Mouse (Mus musculus) layer of hippocampus, postnatal 14 days (tissue): ENCODE results near the gene Vezt. TPM values are rescaled to one million over a fixed set of nuclear protein-coding genes. Genes with fewer than 3 reads are reported as not detected.

Experiments used
- DNase-seq, 2 experiments: peaks; one replicate each; pipeline ENCODE4 v3.0.0; 2021 to 2022; ENCODE audit warnings: low spot score in 2 of 2, mixed read lengths in 1 of 2
- long read RNA-seq, 2 experiments: library from polyadenylated mRNA; stranded (forward); transcript quantifications; one replicate each; pipeline ENCODE4 v2.0.0; 2021
- total RNA-seq, 2 experiments: library from RNA; stranded (reverse); gene quantifications; 2 replicates each; pipeline ENCODE4 v1.2.3; 2021

Gene Vezt
- 10 to 100 TPM; 77.1 to 77.9 TPM for total RNA-seq
- long read RNA-seq, experiment 1, full-length matches to known transcripts = 17 of 30 reads
- long read RNA-seq, experiment 1, partial matches to known transcripts = 5 of 30 reads
- long read RNA-seq, experiment 1, other reads (novel, unspliced or antisense) = 8 of 30 reads
- long read RNA-seq, experiment 2, full-length matches to known transcripts = 15 of 28 reads
- long read RNA-seq, experiment 2, partial matches to known transcripts = 3 of 28 reads
- long read RNA-seq, experiment 2, other reads (novel, unspliced or antisense) = 10 of 28 reads

DNA sequence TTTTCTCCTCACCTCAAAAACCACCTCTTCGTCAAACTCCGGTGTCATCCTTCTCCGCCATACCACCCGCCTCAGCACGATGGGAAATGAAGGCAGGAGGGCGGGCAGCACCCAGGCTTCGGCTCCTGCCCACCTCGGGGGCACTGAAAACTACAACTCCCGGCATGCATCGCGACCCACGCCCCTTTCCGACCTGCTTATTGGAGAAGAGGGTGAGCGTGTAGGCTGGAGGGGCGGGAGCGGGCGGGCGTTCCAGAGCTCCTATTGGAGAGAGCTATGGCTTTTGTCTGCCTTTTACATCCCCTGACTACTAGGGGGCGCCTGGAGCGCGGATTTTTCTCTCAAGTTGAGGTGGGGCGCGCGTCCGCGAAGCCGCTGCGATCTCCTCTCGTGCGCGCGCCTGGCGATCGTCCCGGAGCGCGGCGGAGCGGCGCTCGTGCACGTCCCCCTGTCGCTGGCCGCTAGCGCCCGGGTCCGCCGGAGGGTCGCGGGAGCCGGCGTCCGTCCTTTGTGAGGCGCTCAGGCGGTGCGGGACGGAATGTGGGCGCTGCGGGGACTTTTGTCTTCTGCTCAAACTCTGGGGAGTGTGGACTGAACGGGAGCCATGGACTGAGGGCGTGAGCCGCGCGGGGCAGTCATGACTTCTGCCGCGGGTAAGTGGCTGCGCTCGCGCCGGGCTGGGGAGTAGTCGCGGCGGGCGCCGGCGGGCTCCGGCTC lies at the start of gene Vezt, which contains the start of gene Fgd6:
Gene Vezt (minus strand): TSS at position 160 of the 717 bp plus-strand sequence.
Gene Fgd6 (plus strand): TSS at position 344 of the 717 bp plus-strand sequence.
- peak; percentile 98 to 99 for DNase-seq

DNA sequence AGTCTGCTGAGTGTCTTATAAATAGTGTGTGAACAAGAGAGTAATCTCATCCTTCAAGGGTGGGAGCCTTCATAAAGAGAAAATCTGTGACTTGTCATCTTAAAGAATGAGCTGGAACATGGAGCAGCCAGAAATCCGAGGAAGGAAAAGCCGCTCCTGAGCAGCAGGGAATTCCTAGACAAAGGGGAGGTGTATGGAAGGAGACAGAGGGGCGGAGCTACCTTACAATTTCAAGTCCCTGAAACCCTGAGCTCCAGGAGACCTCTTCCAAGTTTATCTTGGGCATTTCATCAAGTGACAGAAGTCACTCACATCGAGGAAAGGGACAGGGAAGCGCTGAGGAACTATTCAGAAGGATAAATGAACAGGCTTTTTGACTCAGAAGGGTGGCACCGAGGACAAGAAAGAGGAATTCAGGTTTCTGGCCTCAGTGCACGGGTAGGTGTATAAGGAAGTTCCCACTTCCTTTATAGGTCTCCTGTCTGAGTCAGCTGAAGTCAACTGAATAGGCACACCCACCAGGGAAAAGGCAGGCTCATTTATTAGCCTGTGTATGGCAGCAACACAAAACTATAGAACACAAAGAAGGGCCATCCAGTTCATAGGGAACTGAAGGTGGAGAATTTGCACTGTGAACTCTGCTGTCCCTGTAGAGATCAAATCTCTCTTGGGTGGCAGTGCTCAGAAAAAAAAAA lies 46.6 kb upstream of the Vezt start:
- DNase-seq = no peak

DNA sequence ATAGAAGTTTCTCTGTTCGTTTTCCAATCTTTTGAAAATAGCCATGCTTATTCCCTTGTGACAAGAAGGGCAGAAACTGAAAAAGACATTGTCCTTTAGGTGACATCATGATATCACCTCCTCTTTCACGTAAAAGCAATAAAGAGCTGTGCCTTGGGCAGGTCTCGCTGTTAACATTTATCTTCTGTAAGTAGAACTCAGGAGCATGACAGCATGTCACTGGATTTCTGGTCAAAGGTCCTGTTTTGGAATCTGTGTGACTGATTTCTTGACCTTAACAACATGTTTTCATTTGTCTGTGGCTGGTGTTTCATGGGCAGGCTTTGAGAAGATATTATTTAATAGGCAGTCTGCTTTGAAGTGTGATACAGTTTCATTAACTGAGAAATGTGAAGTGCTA lies 45.1 kb upstream of the Vezt start:
- DNase-seq = no peak

DNA sequence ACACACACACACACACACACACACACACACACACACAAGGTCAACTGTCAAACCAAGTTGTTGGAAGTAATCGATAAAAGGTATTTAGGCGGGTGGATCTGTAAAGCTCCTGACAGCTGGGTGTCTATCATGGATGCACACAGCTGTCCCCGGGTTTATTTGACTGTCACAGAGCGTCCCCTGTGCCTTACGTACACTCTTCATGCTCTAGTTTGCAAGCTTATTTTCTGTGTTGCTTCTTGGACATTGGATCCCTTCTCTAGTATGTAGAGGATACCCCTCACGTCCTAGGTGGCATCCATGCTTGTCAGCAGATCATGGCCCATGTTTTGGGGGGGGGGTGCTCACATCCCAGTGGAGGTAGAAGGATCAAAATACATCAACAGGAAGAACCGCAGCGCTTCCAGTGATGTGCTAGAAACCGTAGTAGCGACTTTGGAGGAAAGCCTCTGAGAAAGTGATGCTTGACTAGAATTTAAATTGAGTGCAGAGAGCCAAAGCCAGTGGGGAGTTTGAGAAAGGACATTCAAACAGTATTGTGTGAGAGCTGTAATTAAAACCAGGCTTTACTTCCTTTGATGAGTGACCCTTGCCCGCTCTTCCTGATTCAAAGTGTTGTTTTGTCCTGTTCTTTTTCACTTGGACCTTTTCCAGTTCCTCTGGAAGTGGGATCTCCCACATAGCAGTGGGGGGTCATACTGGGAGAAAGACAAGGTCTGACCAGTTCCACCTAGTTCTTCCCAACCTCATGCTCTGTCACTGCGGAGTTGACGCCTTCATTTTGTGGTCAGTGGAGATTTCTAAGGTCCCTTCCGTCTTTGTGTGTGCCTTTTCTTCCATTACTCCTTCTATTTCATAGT lies 41.6 kb upstream of the Vezt start:
- DNase-seq = peak in 1 of 2 experiments; percentile 40

DNA sequence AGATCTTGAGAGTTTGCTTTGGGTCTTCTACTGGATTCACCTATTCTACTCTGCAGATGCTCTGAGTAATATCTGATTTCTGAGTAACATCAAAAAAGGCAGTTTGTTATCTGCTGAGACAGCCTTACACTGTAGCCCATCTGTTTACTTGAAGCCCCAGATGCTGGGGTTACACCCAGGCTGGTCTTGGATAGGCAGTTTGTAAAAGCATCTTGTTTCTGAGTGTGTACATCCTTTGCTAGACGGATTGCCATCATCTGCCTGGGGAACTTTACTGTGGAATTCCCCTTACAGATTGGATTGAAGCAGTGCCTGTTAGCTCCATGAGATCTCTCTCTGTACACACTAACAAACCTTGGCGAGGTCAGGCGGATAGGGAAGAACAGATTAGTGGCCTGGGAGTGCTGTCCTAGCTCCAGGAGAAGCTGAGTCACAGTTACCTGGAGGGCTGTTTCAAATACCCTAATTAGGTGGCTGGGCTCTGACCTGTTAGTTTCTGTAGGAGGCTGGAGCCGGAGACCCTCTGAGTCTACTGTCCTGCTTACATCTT lies 37.4 kb upstream of the Vezt start:
- no peak for DNase-seq

DNA sequence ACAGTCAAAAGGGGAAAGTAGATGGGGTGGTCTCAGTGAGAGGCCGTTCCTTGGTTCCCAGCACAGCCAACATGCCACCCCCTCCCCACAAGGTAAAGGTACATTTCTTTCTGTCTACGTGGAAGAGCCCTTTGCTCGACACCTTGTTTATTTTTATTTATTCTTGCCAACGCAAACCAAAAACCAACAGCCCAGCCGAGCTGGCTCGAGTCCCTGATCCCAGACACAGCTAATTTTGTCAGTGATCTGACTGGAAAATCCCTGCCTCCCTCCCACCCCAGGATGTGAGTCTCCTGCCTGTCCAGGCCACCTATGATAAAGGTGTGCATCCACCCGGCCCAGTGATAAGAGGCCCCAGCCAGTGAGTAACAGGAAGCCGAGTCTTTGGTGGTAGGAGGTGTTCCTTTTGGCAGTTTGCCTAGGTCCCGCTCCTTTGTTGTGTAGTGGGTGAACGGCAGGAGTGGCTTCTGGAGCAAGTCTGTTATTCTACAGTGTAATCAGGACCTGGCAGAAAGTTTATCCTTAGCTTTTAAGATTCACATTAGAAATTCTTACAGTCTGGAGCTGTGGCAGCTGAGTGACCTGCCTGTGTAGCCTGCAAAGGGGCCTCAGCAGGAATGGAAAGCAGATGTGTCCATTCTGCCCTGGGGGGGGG lies 36.8 kb upstream of the Vezt start:
- peak in 1 of 2 experiments; percentile 10 for DNase-seq

DNA sequence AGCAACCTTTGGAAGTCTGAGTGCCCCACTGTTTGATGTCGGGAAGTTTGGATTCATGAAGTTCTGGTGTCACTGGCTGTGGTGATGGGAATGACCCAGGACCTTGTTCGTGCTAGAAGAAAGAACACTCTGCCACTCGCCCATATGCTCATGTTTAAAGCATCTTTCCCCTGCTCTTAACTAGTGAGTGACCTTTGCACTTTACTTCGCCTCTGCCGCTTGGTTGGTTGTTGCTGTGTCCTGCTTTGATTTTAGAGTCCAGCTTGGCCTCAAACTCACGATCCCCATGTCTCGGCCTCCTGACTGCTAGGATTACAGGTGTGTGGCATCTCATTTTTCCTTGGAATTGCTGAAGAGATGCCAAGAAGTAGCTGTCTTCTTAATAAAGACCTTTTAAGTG lies 36.0 kb upstream of the Vezt start:
- DNase-seq = no peak

DNA sequence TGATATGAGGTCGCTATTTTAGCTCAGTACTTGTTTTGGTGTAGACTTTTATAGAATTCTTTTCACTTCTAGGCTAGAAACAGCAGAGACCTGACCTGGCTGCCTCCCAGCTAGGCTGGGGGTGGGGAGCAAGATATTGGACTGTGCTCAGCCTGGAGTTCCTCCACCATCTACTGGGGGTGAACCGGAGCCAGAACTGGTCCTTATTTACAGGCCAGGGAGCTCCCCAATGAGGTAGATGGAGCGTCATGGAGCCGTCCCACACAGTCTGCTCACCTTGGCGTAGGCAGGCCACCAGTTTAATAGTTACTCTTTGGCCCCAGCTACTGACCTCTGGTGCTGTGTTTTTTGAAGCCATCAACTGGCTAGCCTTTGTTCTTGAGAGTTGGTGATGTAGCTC lies 33.1 kb upstream of the Vezt start:
- peak in 1 of 2 experiments; percentile 45 for DNase-seq

DNA sequence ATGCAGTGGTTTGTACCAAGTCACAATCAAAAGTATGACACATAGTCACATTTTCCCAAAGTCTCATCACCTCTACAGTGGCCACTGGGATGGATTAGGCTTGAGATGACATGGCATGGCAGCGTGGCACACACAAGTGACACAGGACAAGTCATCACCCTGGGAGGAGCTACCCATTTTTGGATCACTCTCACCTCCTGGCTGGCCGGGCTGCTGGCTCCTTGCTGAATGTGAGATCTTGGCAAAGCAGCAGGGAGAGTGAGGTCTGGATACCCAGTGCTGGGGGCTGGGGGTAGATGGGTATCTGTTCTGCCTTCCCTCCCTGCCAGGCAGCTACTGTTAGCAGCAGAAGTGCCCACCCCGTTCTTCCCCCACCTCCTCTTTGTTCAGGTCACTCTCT lies 31.3 kb upstream of the Vezt start:
- DNase-seq = no peak

DNA sequence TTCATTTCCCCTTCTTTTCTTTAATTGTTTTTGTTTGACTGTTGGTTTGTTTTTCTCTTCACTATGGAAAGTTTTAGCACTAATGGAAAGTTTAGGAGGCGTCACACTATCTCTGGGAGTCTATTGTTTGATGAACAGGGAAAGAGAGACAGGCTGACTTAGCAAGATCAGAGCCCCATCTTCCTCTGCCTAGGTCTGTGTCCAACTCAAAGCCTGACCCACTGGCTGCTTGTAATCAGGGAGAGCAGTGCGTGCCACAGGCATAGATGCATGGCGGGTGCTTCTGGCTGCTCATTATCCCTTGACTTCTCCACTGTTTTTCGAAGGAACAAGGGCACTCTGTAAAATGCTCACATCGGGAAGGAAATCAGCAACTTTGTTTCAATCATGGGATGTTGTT lies 26.7 kb upstream of the Vezt start:
- DNase-seq = no peak

DNA sequence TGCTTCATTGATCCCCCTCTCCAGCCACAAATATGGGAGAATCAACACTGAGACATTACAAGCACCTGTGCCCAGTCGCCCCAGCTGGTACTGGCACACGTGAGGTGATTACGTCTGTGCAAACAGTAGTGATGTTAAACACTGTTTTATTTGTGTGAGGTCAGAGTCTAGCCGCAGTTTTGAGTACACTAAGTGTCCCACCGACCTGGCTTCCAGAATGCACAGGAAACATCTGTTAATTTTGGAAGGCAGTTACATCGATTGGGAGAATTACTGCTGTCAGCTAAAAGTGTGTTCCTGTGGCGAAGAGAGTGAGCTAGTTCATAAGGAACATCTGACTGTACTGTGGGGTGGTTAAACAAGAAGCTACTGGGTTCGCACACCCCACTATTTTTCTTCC lies 24.6 kb upstream of the Vezt start:
- no peak for DNase-seq

DNA sequence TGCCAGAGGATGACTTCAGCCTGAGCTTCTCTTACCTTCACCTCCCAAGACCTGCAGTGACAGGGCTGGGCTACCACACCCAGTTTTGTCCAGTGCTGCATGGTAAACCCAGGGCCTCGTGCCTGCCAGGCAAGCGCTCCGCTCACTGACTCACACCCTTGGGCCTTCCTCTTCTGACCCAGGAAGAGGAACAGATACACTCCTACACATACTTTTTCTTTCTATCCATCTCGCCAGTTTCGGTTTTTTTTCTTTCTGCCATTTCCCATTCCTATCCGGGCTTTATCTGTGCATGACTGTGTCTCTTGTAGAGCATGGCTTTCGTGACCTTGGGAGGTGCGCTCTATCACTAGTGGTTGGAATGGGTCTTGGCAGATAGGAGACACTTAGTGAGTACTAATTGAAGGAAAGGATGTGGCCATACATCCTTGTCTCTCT lies 24.0 kb upstream of the Vezt start:
- DNase-seq = no peak

DNA sequence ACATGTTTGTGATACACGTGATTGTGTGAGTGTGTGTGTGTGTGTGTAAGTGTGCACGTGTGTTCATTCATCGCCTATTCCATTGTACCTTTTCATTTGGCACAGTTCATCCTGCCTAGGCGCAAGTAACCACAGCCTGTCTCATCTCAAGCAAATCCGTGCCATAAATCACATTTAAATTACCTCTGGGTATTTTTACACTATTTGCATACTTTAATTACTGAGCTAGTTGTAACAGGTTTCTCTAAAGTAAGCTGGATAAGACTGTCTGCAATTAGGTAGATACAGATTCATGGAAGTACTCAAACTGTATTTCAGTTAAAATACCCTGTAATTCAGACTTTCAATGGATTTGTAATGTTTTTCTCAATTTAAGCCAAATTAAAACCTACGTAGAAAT lies 20.9 kb upstream of the Vezt start:
- no peak for DNase-seq

DNA sequence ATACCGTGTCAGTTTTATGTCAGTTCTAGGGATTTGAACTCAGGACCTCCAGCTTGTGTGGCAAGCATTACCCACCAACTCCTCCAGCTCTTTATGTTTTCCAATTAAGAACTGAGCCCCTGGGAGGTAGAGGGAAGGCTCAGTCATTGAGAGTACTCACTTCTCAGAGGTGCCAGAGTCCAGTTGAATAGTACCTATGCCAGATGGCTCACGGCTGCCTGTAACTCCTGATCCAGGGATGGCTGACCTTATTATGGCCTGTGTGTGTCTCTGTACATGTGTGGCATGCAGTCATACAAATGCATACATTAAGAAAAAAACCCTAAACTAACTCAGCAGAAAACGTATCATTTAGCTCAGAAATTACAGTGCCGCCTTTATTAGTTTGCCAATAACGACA lies 15.1 kb upstream of the Vezt start:
- DNase-seq = no peak

DNA sequence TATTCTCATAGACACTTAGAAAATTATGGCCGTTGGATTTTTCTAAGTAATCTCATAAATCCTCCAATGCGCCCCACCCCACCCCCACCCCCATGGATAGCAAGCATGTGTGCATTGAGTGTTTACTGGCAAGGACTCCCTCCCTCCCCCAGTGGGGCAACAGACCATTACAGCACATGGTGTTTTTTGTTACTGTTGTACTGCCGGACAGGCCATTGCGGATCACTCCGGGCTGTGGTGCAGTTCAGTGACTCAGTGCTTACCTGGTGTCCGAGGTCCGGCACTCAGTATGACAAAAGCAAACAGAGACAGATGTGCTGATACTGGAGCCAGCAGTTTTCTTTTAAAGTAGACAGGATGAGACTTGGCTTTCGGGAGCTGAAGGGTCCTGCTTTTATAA lies 13.5 kb upstream of the Vezt start:
- no peak for DNase-seq

DNA sequence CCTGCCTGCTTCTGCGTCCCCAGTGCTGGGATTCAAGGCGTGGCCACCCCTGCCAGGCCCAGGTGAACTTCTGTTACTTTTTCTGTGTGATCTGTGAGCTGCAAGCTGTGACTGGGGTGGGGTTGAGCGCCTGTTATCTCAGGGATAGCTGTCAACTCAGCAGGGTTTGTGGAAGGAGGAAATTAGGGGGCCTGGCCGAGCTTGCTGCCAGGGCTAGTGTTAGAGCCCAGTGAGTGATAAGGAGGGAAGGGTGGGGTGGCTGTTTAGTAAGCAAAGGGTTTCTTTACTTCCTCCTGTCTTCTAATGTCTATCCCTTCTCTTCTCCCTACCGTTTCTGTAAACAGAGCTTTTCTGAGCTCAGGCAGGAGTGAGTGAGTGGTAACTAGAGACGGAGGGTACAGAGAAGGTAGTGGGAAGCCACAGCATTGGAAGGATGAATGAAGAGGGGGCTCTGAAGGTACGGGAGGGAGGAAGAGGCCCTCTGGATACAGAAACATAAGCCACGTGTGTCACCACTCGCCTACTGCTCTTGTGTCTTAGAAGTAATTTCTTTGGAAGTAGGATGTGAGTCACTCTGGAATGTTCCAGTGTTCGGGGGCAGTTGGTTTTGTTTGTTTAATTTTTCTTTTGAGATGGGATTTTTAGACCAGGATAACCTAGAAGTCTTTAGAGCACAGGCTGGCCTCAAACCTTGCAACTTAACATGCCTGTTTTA lies 12.4 kb upstream of the Vezt start:
- DNase-seq = no peak

DNA sequence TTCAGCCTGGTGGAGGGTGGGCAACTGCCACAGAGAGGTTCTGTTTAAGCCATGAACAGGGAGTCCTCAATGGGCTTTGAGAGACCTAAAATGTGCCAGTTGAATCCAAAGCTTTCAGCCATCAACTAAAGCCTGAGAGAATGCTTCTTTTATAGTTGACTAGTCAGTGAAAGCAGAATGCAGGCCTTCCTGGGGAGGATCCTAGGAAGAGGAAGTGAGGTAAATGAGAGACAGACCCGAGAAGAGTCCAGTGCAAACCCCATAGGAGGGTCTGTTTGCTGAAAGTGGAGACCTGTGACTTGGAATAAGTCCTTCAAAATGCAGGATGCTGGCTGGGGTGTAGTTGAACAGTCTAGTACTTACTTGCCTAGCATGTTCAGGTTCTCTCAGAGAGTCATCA lies 11.4 kb upstream of the Vezt start:
- DNase-seq = no peak

DNA sequence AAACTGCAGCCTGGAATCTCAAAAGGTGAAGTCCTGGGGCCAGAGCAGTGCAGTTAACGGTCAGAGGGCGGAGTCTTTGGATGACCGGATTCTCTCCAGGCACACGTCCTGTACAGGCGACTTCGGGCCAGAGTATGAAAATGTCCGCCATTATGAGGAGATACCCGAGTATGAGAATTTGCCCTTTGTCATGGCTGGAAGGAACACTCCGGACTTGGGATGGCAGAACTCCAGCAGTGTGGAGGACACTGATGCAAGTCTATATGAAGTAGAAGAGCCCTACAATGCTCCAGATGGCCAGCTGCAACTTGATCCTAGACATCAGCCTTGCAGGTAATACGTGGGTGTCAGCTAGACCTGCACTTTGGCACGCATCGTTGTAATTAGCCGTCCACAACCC lies 9.7 kb upstream of the Vezt start:
- no peak for DNase-seq

DNA sequence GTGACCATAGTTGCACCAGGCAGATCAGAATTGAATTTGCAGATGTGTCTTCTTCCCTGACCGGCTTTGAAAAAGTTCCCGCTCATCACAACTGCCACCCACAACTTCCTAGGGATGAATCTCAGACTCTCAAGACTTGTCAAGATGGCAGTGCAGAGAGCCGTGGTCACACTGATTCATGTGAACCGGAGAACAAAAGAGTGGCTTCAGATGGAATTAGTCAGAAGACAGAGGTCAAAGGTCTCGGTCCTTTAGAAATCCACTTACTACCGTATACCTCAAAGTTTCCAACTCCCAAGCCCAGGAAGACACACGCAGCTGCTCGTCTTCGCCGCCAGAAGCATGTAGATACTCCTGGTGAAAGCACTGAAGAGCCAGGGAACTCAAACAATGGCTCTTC lies 8.3 kb upstream of the Vezt start:
- DNase-seq = no peak
